Mouse (Mus musculus) ES-Bruce4 (cell line): Measurements from ENCODE around the gene Sipa1l2.

Source experiments
- CTCF ChIP-seq: IDR thresholded peaks from one replicate; pipeline ENCODE4 v1.8.1; 2011; ENCODE audit warnings: low read depth, low read length
- POLR2A ChIP-seq: IDR thresholded peaks from one replicate; pipeline ENCODE4 v1.8.1; 2011; ENCODE audit warnings: low read length; ENCODE audit not compliant: insufficient read depth

GRCm38 (mm10) chr8:125384551-125385183 is 184.9 kb downstream of the Sipa1l2 start:
- TF ChIP-seq CTCF (no peak), POLR2A (no peak)
